Mouse (Mus musculus) spleen, adult 2 months (tissue): ENCODE measurements at regions not wholly inside any gene's neighbourhood (a gene's known extent, or its start where the extent isn't known, plus 50 kb on each side); places are given as distances from the start of the nearest gene placed in this dataset.

ENCODE experiments used
- CTCF ChIP-seq: fragments of 200-500 bp; IDR thresholded peaks from 2 replicates; pipeline ENCODE4 v1.5.1; 2011; ENCODE audit warnings: mild to moderate bottlenecking, inconsistent platforms; ENCODE audit not compliant: insufficient read depth, insufficient read length, insufficient replicate concordance; ENCODE audit errors: extremely low read depth
- POLR2A ChIP-seq: fragments of 200-500 bp; IDR thresholded peaks from 2 replicates; pipeline ENCODE4 v1.6.1; 2011; ENCODE audit warnings: low read depth, low read length, inconsistent platforms

- TF ChIP-seq POLR2A, result no peak
- no peak for TF ChIP-seq CTCF
These were observed 352.4 kb upstream of the Zfp507 start for GRCm38 (mm10) chr7:36155159-36155558.
